Mouse (Mus musculus) left cerebral cortex, postnatal 36 days (tissue): Measurements from ENCODE around the gene Meis1. TPM values are rescaled to one million over a fixed set of nuclear protein-coding genes. Genes with fewer than 3 reads are reported as not detected.

ENCODE experiments used
- DNase-seq, 2 experiments: peaks; one replicate each; pipeline ENCODE4 v3.0.0; 2021 to 2022; ENCODE audit warnings: low spot score in 2 of 2, mixed read lengths in 1 of 2
- intact Hi-C: fragments of 180-260 bp; cut with DNase I; formaldehyde crosslinking; loops from one replicate; pipeline ENCODE4 v1.15.1; 2025
- total RNA-seq, 2 experiments: library from RNA; stranded (reverse); gene quantifications; 2 replicates each; pipeline ENCODE4 v1.2.3; 2021

Gene Meis1
- total RNA-seq, 2 experiments from 2014 or later = 4.6 to 7.0 TPM

DNA sequence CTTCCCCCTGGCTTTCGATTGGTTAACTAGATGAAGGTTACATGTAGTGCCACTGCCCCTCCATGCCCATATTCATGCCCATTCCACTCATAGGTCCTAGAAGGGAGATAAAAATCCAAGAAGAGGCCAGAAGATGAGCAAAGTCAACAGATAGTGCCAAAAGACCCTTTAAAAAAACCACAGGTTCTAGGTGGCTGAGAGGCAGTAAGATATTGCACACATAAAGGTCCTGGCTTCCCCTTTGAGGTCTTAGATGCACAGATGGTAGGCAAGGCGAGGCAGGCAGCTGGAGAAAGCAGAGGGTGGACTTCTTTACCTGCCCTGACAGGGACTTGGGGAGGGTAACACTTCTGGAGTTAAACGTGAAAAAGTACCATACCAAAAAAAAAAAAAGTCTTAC is 134.8 kb downstream of the Meis1 start:
- intact Hi-C loops = no loop called here
- no peak for DNase-seq

DNA sequence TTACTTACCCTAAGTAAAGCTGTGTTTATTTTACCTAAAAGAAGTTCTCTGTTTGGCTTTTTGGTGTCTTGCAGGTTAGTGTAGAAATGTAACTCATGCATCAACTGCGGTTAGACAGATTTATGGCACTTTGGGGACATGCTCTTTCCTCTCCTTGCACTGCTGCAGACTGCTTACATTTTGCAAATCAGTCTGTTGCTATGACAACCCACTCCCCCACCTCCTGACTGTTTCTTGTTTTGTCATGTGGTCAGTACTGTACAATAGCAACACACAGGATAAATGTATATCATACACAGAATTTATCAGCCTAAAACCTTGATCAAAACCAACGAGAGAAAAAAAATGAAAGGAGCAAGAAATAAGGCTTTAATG is 135.3 kb downstream of the Meis1 start:
- intact Hi-C loops = no loop called here
- DNase-seq = no peak

DNA sequence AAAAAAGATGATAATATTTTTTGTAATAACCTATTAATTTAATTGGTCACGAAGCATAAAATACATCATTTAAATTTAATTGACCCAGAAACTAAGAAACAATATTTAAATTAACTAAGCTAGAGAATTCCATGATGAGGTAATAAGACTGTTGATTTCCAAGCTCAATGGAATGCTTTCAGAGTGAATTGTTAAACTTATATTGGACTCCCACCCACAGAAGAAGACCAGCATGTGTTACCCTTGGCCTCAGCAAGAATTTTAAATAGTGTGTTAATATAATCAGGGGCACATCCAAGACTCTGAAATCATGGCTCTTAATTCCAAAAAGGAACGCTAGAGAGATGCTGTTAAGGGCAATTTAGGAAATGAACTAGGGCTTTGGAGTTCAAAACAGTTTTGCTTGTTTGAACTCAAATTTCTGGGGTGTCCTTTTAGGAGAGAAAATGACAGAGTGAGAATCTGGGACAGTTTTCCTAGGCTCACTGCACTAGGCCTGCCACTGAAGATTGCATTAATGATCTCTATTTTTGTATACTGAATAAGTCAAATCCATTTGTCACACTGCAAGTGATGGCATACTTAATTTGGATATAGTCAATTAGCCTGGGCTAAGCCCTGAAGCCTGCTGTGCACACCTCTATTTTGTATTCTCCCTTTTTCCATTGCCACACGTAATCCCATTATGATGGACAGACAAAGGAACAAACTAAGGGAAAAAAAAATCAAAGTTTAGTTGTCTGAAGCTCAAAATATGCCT is 135.9 kb downstream of the Meis1 start:
- intact Hi-C loops = no loop called here

DNA sequence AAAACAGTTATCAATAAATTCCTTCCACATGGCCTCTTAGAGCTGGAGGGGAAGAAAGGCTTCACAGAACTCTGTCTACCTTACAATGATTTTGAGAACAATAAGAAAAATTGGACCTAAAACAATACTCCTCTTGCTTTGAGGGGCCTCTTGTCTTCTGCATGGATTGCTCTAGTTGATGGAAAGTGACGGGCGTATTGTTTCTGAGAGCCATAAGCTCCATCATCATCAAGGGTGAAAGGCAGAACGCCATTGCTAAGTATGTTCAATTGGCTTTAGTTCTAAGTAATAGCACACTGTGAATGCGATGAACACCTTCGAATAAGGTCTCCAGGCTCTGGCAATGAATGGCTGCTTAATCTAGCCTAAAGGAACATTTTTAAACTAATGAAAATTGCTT is 136.5 kb downstream of the Meis1 start:
- DNase-seq = no peak
- intact Hi-C loops = no loop called here

More for the DNA sequence above, 135.9 kb downstream of the Meis1 start:
- no peak for DNase-seq

DNA sequence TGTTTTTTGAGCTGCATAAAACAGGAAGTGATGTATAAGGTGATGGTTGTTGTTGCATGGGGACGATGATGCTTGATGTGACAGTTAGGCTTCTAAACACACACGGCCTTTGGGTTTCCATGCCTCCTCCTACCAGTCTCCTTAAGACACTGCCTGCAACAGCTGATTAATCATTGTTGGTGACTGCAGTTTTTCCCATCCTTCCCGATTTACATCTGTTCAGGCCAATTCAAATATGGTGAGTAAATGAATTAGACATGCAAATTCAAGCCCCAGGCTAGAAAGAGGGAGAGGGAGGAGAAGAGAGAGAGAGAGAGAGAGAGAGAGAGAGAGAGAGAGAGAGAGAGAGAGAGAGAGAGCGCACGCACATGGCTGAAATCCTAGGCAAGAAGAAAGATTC is 138.0 kb downstream of the Meis1 start:
- intact Hi-C loops = no loop called here
- DNase-seq = no peak

DNA sequence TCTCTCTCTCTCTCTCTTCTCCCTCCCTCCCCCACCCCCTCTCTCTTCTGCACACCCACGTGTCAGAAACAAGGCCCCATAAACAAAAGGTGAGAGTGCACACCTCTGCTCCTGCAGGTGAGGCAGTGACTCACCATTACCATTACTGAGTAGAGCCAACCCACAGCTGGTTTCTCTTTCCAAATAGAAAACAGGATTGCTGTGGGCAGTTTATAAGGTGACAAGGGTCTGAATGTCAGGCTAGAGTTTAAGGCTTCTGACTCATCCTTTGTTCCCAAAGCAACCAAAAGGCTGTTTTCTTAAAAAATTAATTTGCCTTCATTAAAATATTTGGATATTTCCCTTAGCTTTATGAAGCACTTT is 139.3 kb downstream of the Meis1 start:
- no peak for DNase-seq
- intact Hi-C loops = loop anchor here (2.0 to 10.0 kb wide), 3 partner anchors 315 to 881 kb away; no protein-coding TSS in a partner anchor

DNA sequence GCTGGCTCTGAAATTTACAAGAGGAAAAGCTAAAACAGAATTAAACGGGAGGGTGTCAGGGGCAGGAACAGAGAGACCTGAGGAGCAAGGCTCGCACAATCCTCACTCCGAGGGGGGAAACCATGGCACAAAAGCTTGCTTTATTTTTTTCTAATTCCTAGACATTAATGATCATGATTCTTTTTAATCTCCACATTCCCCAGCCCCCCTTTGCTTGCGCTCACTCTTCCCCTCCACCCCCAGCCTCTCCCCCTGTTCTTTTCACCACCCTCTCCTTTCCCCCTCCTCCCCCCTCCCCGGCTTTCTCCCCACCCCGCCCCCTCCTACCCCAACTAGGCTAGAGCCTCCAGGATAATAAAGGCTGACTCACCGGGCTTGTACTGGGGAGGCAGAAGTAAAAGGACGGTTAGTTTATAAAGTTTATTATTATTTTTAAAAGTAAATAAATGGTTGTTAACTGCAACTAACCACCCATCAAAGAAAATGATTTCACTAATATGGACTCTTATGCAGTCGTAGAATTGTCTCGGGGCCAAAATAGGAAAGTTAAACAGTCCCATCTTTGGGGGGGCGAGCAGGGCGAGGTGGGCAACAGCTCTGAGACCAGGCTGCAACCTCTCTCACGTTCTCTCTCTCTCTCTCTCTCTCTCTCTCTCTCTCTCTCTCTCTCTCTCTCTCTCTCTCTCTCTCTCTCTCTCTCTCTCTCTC is 139.9 kb downstream of the Meis1 start:
- no peak for DNase-seq
- intact Hi-C loops = loop anchor here (2.0 to 10.0 kb wide), 3 partner anchors 316 to 882 kb away; no protein-coding TSS in a partner anchor

DNA sequence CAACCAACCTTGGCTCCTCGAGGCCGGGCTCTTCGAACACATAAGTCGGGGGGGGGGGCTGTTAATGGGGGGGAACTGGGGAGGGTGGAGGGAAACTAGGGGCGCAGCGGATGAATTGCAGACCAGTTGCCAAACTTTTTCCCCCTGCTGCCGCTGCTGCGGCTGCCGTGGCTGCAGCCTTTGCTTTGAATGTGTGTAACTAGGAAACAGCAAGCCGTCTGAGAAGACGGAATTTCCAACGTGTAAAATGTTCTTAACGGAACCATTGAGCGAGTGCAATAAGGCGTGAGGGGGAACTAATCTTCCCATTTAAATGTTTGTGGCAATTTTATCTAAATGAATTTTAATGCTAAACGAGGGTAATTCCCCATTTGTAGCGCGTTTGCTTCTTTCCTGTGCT is 140.8 kb downstream of the Meis1 start:
- intact Hi-C loops = loop anchor here (2.0 to 10.0 kb wide), 3 partner anchors 317 to 883 kb away; no protein-coding TSS in a partner anchor
- DNase-seq = peak in 1 of 2 experiments; percentile 14

DNA sequence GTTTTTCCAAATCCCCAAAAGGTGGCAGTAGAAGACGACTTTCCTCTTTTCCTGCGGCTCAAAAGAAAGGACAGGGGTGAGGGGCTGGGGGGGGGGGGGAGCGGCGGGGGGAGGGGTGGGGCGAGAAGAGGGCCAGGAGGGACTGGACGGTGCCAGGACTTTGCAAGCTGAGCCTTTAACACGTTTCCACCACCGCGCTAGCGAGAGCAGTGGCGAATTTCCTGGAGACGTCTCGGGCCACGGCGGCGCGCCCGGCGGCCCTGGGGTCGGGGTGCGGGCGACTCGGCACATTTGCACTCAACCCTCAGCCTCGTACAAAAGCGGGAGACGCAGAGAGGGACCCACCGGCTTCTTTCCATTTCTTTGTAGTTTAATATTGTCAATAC is 141.2 kb downstream of the Meis1 start:
- peak; percentile 23 to 40 for DNase-seq
- intact Hi-C loops = loop anchor here (2.0 to 10.0 kb wide), 4 partner anchors 143 to 883 kb away; no protein-coding TSS in a partner anchor

DNA sequence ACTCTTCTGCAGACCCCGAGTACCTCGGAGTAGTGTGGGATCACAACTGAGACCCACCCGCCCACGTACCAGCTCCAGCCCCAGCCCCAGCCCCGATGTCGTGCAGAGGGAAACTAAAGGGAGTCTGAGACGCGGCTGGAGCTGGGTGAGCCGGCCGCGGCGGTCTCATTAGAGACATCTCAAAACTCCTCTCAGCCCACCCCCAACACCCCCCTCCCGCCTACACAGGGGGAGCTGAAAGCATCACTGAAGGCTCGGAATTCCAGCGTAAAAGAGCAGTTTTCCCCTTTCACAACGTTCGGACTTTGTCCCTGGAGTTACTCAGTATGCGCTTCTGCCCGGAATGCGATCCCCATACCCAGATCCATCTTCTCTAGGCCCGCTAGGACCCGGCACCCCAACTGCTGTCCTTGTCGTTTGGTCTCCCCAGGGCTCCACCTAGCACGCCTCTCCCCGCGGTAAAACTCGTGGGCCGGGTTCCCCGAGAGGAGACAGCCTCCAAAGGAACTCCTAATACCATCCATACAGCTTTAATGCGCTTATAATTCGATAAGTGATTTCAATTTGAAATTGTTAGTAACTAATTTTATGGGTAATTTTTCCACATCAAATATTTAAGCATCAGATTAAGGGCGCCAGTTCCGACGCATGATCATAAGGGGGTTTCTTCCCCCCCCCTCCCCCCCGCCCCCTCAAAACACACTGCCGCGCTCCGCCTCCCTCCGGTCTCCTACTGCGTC is 141.7 kb downstream of the Meis1 start:
- intact Hi-C loops = loop anchor here (2.0 to 10.0 kb wide), 3 partner anchors 144 to 790 kb away; no protein-coding TSS in a partner anchor
- DNase-seq = peak; percentile 7 to 22

DNA sequence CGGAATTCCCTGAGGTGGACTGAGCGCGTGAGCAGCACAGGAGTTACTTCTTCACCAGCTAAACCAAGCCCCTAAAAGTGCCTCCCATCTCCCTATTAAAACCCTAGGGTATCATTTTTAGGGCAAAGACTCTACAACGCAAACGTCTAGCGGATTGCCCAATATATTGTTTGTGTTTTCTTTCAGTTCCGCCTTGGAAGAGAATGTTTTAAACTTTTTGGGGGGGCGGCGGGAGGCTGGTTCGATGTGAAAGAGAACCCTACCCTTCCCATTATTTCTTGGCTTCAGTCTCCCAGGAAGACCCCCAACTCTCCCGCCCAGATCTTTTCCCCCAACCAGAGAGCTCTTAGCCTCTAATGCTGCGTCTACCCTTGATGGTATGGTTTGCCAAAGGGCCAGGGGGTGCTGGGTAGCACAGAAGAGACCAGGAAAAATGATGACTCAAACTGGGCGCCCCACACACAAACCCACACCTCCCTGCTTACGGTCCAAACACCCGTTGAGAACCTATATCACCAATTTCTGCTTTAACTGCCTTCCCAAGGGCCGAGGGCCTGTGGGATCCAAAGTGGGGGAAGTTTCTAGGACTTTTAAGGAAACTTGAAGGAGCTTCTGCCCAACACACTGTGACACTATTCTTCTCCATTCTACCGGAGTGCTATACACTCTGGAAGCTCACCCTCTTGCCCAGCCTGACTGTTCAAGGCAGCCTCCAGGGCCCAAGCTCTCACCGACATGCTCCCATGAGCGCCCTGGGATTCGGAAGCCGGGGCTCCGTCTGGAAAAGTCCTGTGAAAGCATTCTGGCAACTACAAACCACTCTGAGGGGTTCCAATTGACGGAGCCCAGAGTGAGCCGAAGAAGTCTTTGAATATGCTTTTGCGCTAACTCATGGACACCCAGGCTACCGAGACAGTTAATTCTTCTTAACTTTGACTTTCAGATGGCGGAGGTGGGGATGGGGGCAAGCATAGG is 142.6 kb downstream of the Meis1 start:
- DNase-seq = peak in 1 of 2 experiments; percentile 7
- intact Hi-C loops = loop anchor here (2.0 to 10.0 kb wide), 4 partner anchors 123 to 791 kb away; no protein-coding TSS in a partner anchor

DNA sequence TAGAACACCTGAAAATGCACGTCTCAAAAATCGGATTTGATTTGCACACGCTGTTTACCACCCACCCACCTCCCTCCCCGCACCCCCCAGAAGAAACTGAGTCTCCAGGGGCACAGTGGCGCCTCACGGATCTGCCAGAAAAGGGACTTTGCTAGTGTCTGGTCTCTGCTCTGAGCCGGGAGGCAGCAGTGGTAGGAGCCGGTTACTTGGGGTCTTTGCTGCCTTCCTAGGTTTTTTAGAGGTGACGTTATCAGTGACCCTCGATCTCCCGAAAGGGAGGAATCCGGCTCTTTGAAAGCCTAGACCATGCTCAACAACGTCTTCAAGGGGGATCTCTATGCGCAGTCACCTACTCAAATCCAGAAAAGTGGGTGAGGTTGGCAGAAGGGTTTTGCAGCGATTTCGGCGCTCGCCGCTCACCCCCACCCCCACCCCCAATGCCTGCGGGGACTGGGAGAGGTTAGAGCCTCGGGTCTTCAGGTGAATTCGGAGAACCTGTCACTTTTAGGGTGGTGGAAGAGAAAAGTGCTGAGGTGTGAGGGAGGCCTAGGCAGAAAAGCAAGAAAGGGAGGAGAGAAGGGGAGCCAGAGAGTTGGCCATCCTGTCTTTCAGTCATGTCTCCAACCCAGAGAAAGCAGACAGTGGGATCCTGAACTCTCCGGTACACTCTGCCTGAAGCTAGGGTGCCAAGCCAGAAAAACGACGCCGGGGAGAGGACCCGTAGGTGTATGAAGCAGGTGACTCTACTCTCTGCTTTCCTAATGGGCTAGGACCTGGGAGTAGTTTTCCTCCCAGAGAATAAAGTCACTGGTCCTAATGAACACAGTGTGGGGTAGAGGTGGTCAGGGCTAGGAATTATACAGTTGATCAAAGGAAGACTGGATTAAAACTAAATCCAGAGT is 143.5 kb downstream of the Meis1 start:
- peak; percentile 6 for DNase-seq
- intact Hi-C loops = loop anchor here (2.0 to 10.0 kb wide), 3 partner anchors 122 to 792 kb away; no protein-coding TSS in a partner anchor

DNA sequence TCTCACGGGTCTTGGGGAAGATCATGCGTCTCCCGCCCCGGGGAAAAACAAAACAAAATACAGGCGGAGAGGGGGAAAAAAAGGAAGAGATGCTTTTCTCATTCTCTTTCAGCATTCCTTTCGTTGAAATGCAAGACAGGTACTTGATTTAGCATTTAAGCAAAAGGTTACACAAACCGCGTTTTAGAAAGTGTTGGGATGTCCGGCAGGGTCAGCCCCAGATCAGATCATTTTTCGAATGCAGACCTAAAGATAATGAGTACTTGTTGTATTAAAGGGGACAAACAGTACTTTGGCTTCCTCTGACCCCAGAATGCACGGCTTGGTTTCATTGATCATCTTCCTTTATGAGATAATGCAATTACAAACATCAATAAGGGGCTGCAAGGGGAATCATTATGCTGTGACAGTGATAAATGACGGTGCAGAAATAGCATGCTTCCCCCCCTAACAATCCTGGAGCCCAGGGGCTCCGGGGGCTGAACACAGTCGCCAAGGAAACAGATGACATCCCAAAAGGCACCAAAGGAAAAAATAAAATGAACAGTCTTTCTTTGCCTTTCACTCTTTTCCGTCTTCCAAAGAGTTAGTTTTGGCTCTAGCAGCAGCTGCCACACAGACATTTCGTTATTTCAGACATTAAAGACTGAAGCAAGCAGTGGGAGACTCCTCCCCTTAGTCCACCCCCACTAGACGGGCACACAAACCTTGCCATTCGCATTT is 144.3 kb downstream of the Meis1 start:
- DNase-seq = peak in 1 of 2 experiments; percentile 15
- intact Hi-C loops = loop anchor here (2.0 to 10.0 kb wide), 2 partner anchors 122 to 320 kb away; no protein-coding TSS in a partner anchor

DNA sequence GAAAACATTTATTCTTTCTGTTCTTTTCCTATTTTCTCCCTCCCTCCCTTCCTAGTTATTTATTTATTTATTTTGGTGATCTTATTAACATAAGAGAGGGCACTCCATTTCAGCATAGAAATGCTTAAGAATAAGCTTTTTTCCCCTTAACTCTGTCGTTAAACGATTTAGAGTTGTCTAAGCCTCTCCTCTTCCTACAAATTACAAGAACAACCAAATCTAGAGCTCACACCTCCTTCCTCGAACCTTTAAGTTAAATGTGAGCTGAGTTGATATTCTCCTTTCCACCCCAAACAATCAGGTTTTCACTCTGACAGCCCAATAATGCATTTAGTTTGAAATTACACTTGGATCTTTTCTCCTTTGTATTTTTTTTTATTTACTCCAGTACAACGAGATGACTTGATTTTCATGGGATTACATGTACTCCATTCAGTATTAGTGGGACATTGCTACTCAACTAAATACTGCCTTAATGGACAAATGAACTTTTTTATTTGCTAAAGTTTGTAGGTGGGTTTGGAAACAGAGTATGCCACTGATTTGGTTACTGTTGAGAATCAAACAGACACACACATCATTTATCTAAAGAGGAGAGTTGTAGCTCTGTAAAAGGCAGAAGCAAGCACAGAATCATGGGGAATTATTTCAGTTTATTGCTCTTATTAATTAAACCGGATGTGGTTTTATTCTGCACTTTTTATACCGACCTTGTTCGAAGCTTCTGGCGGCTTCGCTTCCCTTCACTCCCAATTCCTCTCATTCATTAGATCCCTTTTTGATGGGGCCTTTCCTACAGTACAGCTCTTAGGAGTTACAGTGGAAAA is 145.1 kb downstream of the Meis1 start:
- intact Hi-C loops = loop anchor here (2.0 to 10.0 kb wide), 2 partner anchors 121 to 321 kb away; no protein-coding TSS in a partner anchor
- no peak for DNase-seq

DNA sequence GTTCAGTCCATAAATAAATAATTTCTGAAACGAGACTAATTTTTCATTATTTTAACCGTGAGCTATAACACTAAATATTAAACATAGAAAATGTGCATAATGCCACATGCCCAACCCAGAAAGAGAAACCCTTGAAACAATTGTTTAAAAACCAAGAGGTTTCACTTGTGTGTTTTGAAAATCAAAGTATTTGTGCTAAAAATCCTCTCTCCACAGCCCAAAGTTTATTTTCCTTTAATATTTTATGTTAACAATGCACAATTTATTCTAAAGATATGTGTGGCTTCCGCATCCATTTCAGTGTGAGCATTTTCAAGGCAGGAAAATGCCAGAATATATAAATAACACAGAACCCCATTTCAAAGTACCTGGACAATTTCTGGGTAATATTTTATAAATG is 146.0 kb downstream of the Meis1 start:
- no peak for DNase-seq
- intact Hi-C loops = loop anchor here (10.0 kb wide), 1 partner anchor 322 kb away; no protein-coding TSS in a partner anchor

DNA sequence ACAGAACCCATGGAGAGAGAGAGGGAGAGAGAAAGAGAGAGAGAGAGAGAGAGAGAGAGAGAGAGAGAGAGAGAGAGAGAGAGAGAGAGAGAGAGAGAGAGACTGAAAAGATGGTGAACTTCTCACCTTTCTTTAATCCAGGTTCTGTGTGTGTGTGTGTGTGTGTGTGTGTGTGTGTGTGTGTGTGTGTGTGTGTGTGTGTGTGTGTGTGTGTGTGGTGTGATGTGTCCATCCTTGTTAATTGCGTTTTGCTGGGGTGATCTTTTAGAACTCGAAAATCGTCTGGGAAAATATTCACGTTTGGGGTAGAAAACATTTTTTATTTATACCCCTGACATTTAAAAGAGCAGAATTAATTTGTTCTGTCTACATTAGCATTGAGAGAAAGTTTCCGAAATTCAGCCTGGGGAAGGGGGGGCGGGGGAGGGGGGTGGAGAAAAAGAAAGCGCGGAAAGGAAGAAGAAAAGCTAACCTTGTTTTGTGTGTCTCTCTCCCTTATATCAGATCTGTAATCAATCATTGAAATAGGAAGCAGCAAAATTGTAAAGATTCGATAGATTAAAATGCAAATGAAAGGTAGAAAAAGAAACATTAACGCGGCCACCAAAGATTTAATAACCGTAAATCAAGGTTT is 146.6 kb downstream of the Meis1 start:
- no peak for DNase-seq
- intact Hi-C loops = loop anchor here (10.0 kb wide), 1 partner anchor 323 kb away; no protein-coding TSS in a partner anchor
